Mouse (Mus musculus): ENCODE results near the gene Echs1. TPM values are rescaled to one million over a fixed set of nuclear protein-coding genes. Genes with fewer than 3 reads are reported as not detected.

Gene Echs1
- polyA plus RNA-seq (2014; fragmentation: Illumina TruSeq; extraction: RNeasy Lipid Tissue Mini Kit (QIAGEN cat#74804); ENCODE audit: low read depth, low replicate concordance) = 14.5 TPM

GRCm38 (mm10) chr7:140116329-140117054 is at the start of gene Echs1:
TSS of gene Echs1 (minus strand) at chr7:140116476.

GRCm38 (mm10) chr7:140164664-140165063 is 48.4 kb upstream of the Echs1 start, which contains the start of gene Olfr522:
TSS of gene Olfr522 (minus strand) at chr7:140164764.

GRCm38 (mm10) chr7:140154218-140154927 is 38.1 kb upstream of the Echs1 start, which contains the start of gene Sprn:
TSS of gene Sprn (minus strand) at chr7:140154877.

GRCm38 (mm10) chr7:140137135-140138020 is 21.1 kb upstream of the Echs1 start, which contains the start of gene Mtg1:
TSS of gene Mtg1 (plus strand) at chr7:140137564.

GRCm38 (mm10) chr7:140115583-140116328 is 520 bp downstream of the Echs1 start, which contains the start of gene Paox:
TSS of gene Paox (plus strand) at chr7:140115799.

GRCm38 (mm10) chr7:140101993-140102860 is 14.0 kb downstream of the Echs1 start, which contains the start of gene Fuom:
TSS of gene Fuom (minus strand) at chr7:140102441.

GRCm38 (mm10) chr7:140092924-140093528 is 23.2 kb downstream of the Echs1 start, which contains the start of gene Prap1:
TSS of gene Prap1 (plus strand) at chr7:140093395.

GRCm38 (mm10) chr7:140082242-140082678 is 34.0 kb downstream of the Echs1 start, which contains the start of gene Caly:
TSS of gene Caly (minus strand) at chr7:140082548.

Other genes with a start within 250 kb of the Echs1 start
- gene Kndc1, start 221.8 kb downstream of the Echs1 start, polyA plus RNA-seq (2014; fragmentation: Illumina TruSeq; extraction: RNeasy Lipid Tissue Mini Kit (QIAGEN cat#74804); ENCODE audit: low read depth, low replicate concordance) = 1.8 TPM
- not detected for gene Utf1, start 172.7 kb downstream of the Echs1 start, polyA plus RNA-seq (2014; fragmentation: Illumina TruSeq; extraction: RNeasy Lipid Tissue Mini Kit (QIAGEN cat#74804); ENCODE audit: low read depth, low replicate concordance)
- gene 6430531B16Rik, start 137.7 kb downstream of the Echs1 start, polyA plus RNA-seq (2014; fragmentation: Illumina TruSeq; extraction: RNeasy Lipid Tissue Mini Kit (QIAGEN cat#74804); ENCODE audit: low read depth, low replicate concordance) = 12.0 TPM
- 0.56 TPM for gene Adam8, start 123.9 kb downstream of the Echs1 start, polyA plus RNA-seq (2014; fragmentation: Illumina TruSeq; extraction: RNeasy Lipid Tissue Mini Kit (QIAGEN cat#74804); ENCODE audit: low read depth, low replicate concordance)
- gene Zfp511, start 80.1 kb downstream of the Echs1 start, polyA plus RNA-seq (2014; fragmentation: Illumina TruSeq; extraction: RNeasy Lipid Tissue Mini Kit (QIAGEN cat#74804); ENCODE audit: low read depth, low replicate concordance) = 23.5 TPM
- 55.8 TPM for gene Tubgcp2, start 79.8 kb downstream of the Echs1 start, polyA plus RNA-seq (2014; fragmentation: Illumina TruSeq; extraction: RNeasy Lipid Tissue Mini Kit (QIAGEN cat#74804); ENCODE audit: low read depth, low replicate concordance)
- gene Msx3, start 67.4 kb downstream of the Echs1 start, polyA plus RNA-seq (2014; fragmentation: Illumina TruSeq; extraction: RNeasy Lipid Tissue Mini Kit (QIAGEN cat#74804); ENCODE audit: low read depth, low replicate concordance) = not detected
- gene Caly, start 33.9 kb downstream of the Echs1 start, polyA plus RNA-seq (2014; fragmentation: Illumina TruSeq; extraction: RNeasy Lipid Tissue Mini Kit (QIAGEN cat#74804); ENCODE audit: low read depth, low replicate concordance) = not detected
- gene Prap1, start 23.1 kb downstream of the Echs1 start, polyA plus RNA-seq (2014; fragmentation: Illumina TruSeq; extraction: RNeasy Lipid Tissue Mini Kit (QIAGEN cat#74804); ENCODE audit: low read depth, low replicate concordance) = not detected
- gene Fuom, start 14.0 kb downstream of the Echs1 start, polyA plus RNA-seq (2014; fragmentation: Illumina TruSeq; extraction: RNeasy Lipid Tissue Mini Kit (QIAGEN cat#74804); ENCODE audit: low read depth, low replicate concordance) = 0.53 TPM
- gene Paox, start 677 bp downstream of the Echs1 start, polyA plus RNA-seq (2014; fragmentation: Illumina TruSeq; extraction: RNeasy Lipid Tissue Mini Kit (QIAGEN cat#74804); ENCODE audit: low read depth, low replicate concordance) = 1.2 TPM
- 3.1 TPM for gene Mtg1, start 21.1 kb upstream of the Echs1 start, polyA plus RNA-seq (2014; fragmentation: Illumina TruSeq; extraction: RNeasy Lipid Tissue Mini Kit (QIAGEN cat#74804); ENCODE audit: low read depth, low replicate concordance)
- gene Sprn, start 38.4 kb upstream of the Echs1 start, polyA plus RNA-seq (2014; fragmentation: Illumina TruSeq; extraction: RNeasy Lipid Tissue Mini Kit (QIAGEN cat#74804); ENCODE audit: low read depth, low replicate concordance) = 0.15 TPM
- gene Olfr522, start 48.3 kb upstream of the Echs1 start, polyA plus RNA-seq (2014; fragmentation: Illumina TruSeq; extraction: RNeasy Lipid Tissue Mini Kit (QIAGEN cat#74804); ENCODE audit: low read depth, low replicate concordance) = not detected
- gene Olfr523, start 56.7 kb upstream of the Echs1 start, polyA plus RNA-seq (2014; fragmentation: Illumina TruSeq; extraction: RNeasy Lipid Tissue Mini Kit (QIAGEN cat#74804); ENCODE audit: low read depth, low replicate concordance) = not detected
- gene Olfr524, start 89.5 kb upstream of the Echs1 start, polyA plus RNA-seq (2014; fragmentation: Illumina TruSeq; extraction: RNeasy Lipid Tissue Mini Kit (QIAGEN cat#74804); ENCODE audit: low read depth, low replicate concordance) = not detected
- gene Cd163l1, start 101.8 kb upstream of the Echs1 start, polyA plus RNA-seq (2014; fragmentation: Illumina TruSeq; extraction: RNeasy Lipid Tissue Mini Kit (QIAGEN cat#74804); ENCODE audit: low read depth, low replicate concordance) = not detected
- not detected for gene 5830411N06Rik, start 130.8 kb upstream of the Echs1 start, polyA plus RNA-seq (2014; fragmentation: Illumina TruSeq; extraction: RNeasy Lipid Tissue Mini Kit (QIAGEN cat#74804); ENCODE audit: low read depth, low replicate concordance)
- not detected for gene Olfr525, start 204.4 kb upstream of the Echs1 start, polyA plus RNA-seq (2014; fragmentation: Illumina TruSeq; extraction: RNeasy Lipid Tissue Mini Kit (QIAGEN cat#74804); ENCODE audit: low read depth, low replicate concordance)
- not detected for gene Olfr527, start 217.5 kb upstream of the Echs1 start, polyA plus RNA-seq (2014; fragmentation: Illumina TruSeq; extraction: RNeasy Lipid Tissue Mini Kit (QIAGEN cat#74804); ENCODE audit: low read depth, low replicate concordance)
- not detected for gene Olfr60, start 245.2 kb upstream of the Echs1 start, polyA plus RNA-seq (2014; fragmentation: Illumina TruSeq; extraction: RNeasy Lipid Tissue Mini Kit (QIAGEN cat#74804); ENCODE audit: low read depth, low replicate concordance)

Measured in testis, adult 10 weeks (tissue).